In the genomic region with DNA sequence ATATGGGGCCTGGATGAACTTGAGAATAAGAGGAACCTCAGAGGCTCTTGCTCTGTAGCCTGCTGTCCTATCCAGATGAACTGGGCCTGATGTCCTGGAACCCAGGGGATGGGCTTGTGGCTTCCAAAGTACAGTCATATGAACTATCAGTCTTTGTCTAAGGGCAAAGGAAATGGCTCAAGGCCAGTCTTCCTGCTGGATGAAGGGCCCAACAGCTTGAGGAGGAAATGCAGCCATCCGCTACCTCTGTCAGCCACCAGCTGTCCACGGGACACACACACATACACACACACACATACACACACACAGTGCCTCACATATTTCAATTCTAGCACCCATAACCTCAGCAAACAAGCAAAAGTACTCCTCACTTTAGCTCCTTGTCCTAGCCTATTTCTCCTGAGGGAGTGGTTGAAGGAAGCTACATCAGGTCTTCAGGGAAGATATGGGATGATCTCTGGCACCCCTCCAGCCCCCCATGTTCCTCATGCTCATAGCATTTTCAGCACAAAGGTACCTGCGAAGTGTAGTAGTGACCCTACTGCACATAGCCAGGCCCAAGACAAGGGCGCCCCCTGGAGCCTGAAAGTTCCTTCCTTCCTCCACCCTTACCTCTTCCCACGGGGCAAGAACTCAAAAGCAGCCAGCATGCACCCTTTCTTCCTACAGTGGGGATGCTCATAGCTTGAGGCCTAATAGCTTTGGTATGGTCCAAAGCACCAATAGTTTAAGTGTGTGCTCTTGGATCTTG, we compare ENCODE assay signal across 8 mouse cellular contexts.
DNase-seq lines count a peak whose midpoint lies in the region; ATAC-seq and TF ChIP-seq lines count a peak whose summit lies in the region.

No protein-coding gene starts in this region.

- no peak overlapping the region for H3ac ChIP-seq in myocyte (ENCODE audit: control insufficient read depth, insufficient read length)

- H3K27ac ChIP-seq in heart, embryonic 10.5 days = no peak overlapping the region
- no peak overlapping the region for H3K27ac ChIP-seq in midbrain, embryonic 10.5 days (replicated peaks)
- no peak overlapping the region for H3K27ac ChIP-seq in neural tube, embryonic 15.5 days (replicated peaks)

- peaks cover 46% of the 10 kb centered on the region for H3K79me2 ChIP-seq in myocyte (ENCODE audit: control insufficient read depth, insufficient read depth)

- ATAC-seq in neural tube, embryonic 15.5 days (ENCODE audit: low FRiP score) = no peak

- 56% methylated on average over 5 of the region's 5 CpGs for WGBS in heart, embryonic 10.5 days
- 68% methylated on average over 5 of the region's 5 CpGs for WGBS in midbrain, embryonic 10.5 days
- WGBS in neural tube, embryonic 15.5 days = 64% methylated on average over 5 of the region's 5 CpGs

- no peak overlapping the region for H3K4me3 ChIP-seq in heart, embryonic 10.5 days
- no peak overlapping the region for H3K4me3 ChIP-seq in myocyte
- H3K4me3 ChIP-seq in midbrain, embryonic 10.5 days = no peak overlapping the region
- no peak overlapping the region for H3K4me3 ChIP-seq in neural tube, embryonic 15.5 days (replicated peaks)

- no peak for TF ChIP-seq POLR2A in myocyte (IDR thresholded peaks at IDR 0.05; ENCODE audit: insufficient read length, low read depth)

- DNase-seq in heart, adult 8-10 months (ENCODE audit: low spot score) = peak; percentile 76
- no peak for DNase-seq in heart, embryonic 10.5 days (ENCODE audit: low spot score)
- peak; percentile 44 for DNase-seq in R1 (ENCODE audit: low read depth, low spot score)
- DNase-seq in gastrocnemius, adult 8-10 months (ENCODE audit: low spot score in 2 of 2) = peak; percentile 64 to 65
- peak; percentile 88 to 89 for DNase-seq in kidney, postnatal 25 days
- no peak for DNase-seq in midbrain, embryonic 10.5 days (ENCODE audit: low spot score)

- no peak overlapping the region for H3K9ac ChIP-seq in neural tube, embryonic 15.5 days (replicated peaks)

- H3K27me3 ChIP-seq in heart, embryonic 10.5 days (ENCODE audit: insufficient read depth, poor library complexity, severe bottlenecking) = no peaks in the 10 kb centered on the region
- H3K27me3 ChIP-seq in myocyte (ENCODE audit: control insufficient read depth, insufficient read depth, insufficient read length) = no peaks in the 10 kb centered on the region
- H3K27me3 ChIP-seq in midbrain, embryonic 10.5 days (ENCODE audit: low read depth, poor library complexity, severe bottlenecking) = no peaks in the 10 kb centered on the region
- H3K27me3 ChIP-seq in neural tube, embryonic 15.5 days (replicated peaks) = no peaks in the 10 kb centered on the region

- peaks cover 50% of the 10 kb centered on the region for H3K4me1 ChIP-seq in heart, embryonic 10.5 days
- H3K4me1 ChIP-seq in midbrain, embryonic 10.5 days = peaks cover 30% of the 10 kb centered on the region
- peaks cover 80% of the 10 kb centered on the region for H3K4me1 ChIP-seq in neural tube, embryonic 15.5 days

- 0 out of 2 replicates have a peak, but pooled peaks cover 3% of the 10 kb centered on the region for H3K36me3 ChIP-seq in heart, embryonic 10.5 days
- no peaks in the 10 kb centered on the region for H3K36me3 ChIP-seq in myocyte (ENCODE audit: control insufficient read depth, insufficient read depth)
- peaks cover 2% of the 10 kb centered on the region; the same call in 1 of the 2 replicates for H3K36me3 ChIP-seq in midbrain, embryonic 10.5 days
- no peaks in the 10 kb centered on the region for H3K36me3 ChIP-seq in neural tube, embryonic 15.5 days

- H3K4me2 ChIP-seq in myocyte (ENCODE audit: low read depth) = no peak overlapping the region
- no peak overlapping the region for H3K4me2 ChIP-seq in neural tube, embryonic 15.5 days

- H3K9me3 ChIP-seq in heart, embryonic 10.5 days = no peaks in the 10 kb centered on the region
- H3K9me3 ChIP-seq in midbrain, embryonic 10.5 days (replicated peaks) = no peaks in the 10 kb centered on the region
- H3K9me3 ChIP-seq in neural tube, embryonic 15.5 days (replicated peaks) = no peaks in the 10 kb centered on the region

TF ChIP-seq in myocyte, 11 proteins besides CTCF, POLR2A, EP300 and RAD21:
- peak in 2 of 3 experiments; percentile 67 to 70 for TF ChIP-seq MYOD1 (IDR thresholded peaks at IDR 0.05; ENCODE audit: control insufficient read depth in 1 of 3, insufficient read length in 2 of 3, low read depth in 2 of 3)
- no peak for TF ChIP-seq TCF3 (IDR thresholded peaks at IDR 0.05; ENCODE audit: insufficient read length, low read depth)
- peak in 2 of 3 experiments; percentile 42 to 77 for TF ChIP-seq MYOG (IDR thresholded peaks at IDR 0.05; ENCODE audit: control insufficient read depth in 1 of 3, insufficient read depth in 1 of 3, insufficient read length in 2 of 3, low read depth in 2 of 3)

Comparison
In these comparisons a context has a peak if more than half of its experiments do, and no peak if none do; other contexts are left out.
1. DNase-seq: peak in heart, adult 8-10 months (single experiment), R1 (single experiment), gastrocnemius, adult 8-10 months (2 of 2) and kidney, postnatal 25 days (2 of 2); none in heart, embryonic 10.5 days (single experiment) and midbrain, embryonic 10.5 days (single experiment).